Mouse (Mus musculus) neural tube, embryonic 13.5 days (tissue): ENCODE results near the gene Gm40193. TPM values are rescaled to one million over a fixed set of nuclear protein-coding genes. Genes with fewer than 3 reads are reported as not detected.
A peak's percentile ranks its signal among the peaks of the same experiment; 100 is the strongest.
"Not testable (repeated sequence)": the region's sequence is repeated elsewhere in the genome, so short reads cannot be mapped to it uniquely, and the experiment has no call there.

Source experiments
- ATAC-seq: fragments of 200-750 bp; cut with Nextera tagmentation; 2 replicates; pipeline ENCODE4 v1.8.0; 2017; ENCODE audit warnings: low read depth, mild to moderate bottlenecking, moderate TSS enrichment, moderate library complexity
- H3K27ac ChIP-seq: fragments of 300-500 bp; sonication (generic); replicated peaks from 2 replicates; pipeline ENCODE4 v1.5.1; 2015; ENCODE audit warnings: moderate library complexity, mild to moderate bottlenecking, inconsistent platforms
- H3K27me3 ChIP-seq: fragments of 300-500 bp; sonication (generic); 2 replicates; pipeline ENCODE4 v1.6.1; 2015; ENCODE audit warnings: mild to moderate bottlenecking, inconsistent platforms
- H3K36me3 ChIP-seq: fragments of 300-500 bp; sonication (generic); 2 replicates; pipeline ENCODE4 v1.6.1; 2015; ENCODE audit warnings: mild to moderate bottlenecking, inconsistent platforms
- H3K4me1 ChIP-seq: fragments of 300-500 bp; sonication (generic); replicated peaks from 2 replicates; pipeline ENCODE4 v1.6.1; 2015; ENCODE audit warnings: inconsistent platforms
- H3K4me2 ChIP-seq: fragments of 300-500 bp; sonication (generic); 2 replicates; pipeline ENCODE4 v1.6.1; 2015; ENCODE audit warnings: inconsistent platforms, mild to moderate bottlenecking, moderate library complexity
- H3K4me3 ChIP-seq: fragments of 300-500 bp; sonication (generic); 2 replicates; pipeline ENCODE4 v1.5.1; 2015; ENCODE audit warnings: mild to moderate bottlenecking, inconsistent platforms
- H3K9ac ChIP-seq: fragments of 300-500 bp; sonication (generic); 2 replicates; pipeline ENCODE4 v1.6.1; 2015; ENCODE audit warnings: moderate library complexity, mild to moderate bottlenecking, inconsistent platforms
- H3K9me3 ChIP-seq: fragments of 300-500 bp; sonication (generic); 2 replicates; pipeline ENCODE4 v1.6.1; 2016; ENCODE audit warnings: inconsistent platforms
- WGBS: fragments of 180-500 bp; shearing (Covaris S2); methylation state at CpG from one replicate; pipeline ENCODE4 v1.1.7; 2015; 5-methylcytosine and 5-hydroxymethylcytosine counted together
- polyA plus RNA-seq: library from polyadenylated mRNA; unstranded; fragments of >200 nt; fragmentation: Nextera tagmentation; extraction: Ambion mirVana; gene quantifications from 2 replicates; pipeline ENCODE4 v1.2.1, GENCODE M21; 2015

Gm40193 gene
- not detected in 2 replicates for polyA plus RNA-seq

- WGBS: 82% methylated on average over 6 of the region's 6 CpGs
- Histone ChIP-seq H3K4me2 (no peak within 1 kb of the TSS), H3K27me3 (no peaks in the 10 kb centered on the region), H3K27ac (no peak within 1 kb of the TSS), H3K36me3 (peaks cover 15% of the 10 kb centered on the region), H3K4me3 (no peak within 1 kb of the TSS), H3K4me1 (no peaks in the 10 kb centered on the region), H3K9me3 (no peaks in the 10 kb centered on the region), H3K9ac (no peak within 1 kb of the TSS)
- ATAC-seq: no peak
These were observed at the start of gene Gm40193 for GRCm38 (mm10) chr11:70532839-70533238. Gene Gm40193, minus strand, starts transcription at chr11:70532939.

- Histone ChIP-seq H3K9ac (no peak overlapping the region), H3K36me3 (no peaks in the 10 kb centered on the region), H3K27ac (no peak overlapping the region), H3K4me1 (peaks cover 73% of the 10 kb centered on the region), H3K9me3 (no peaks in the 10 kb centered on the region), H3K27me3 (no peaks in the 10 kb centered on the region), H3K4me3 (no peak overlapping the region), H3K4me2 (no peak overlapping the region)
- no peak for ATAC-seq
- 80% methylated on average over 3 of the region's 3 CpGs for WGBS
These were observed 49.5 kb upstream of the Gm40193 start for GRCm38 (mm10) chr11:70582196-70582595.

DNA sequence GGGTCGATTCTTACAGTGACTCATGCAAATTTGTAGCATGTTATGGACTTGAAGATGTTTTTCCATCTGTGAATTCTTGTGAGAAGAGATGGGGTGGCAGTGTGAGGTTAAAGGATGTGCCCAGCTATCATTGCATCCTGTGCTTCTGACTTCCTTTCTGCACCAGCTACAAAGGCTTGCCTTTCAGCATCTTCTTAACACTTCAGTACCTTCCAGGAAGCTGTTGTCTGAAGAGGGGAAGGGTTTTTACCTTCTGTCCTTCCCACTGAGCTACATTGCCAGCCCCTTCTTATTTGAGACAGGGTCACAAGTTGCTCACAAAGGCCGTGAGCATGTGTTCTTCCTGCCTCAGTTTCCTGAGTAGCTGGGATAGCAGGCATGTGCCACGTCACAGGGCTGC is 48.2 kb upstream of the Gm40193 start:
- Histone ChIP-seq H3K4me3 (no peak overlapping the region), H3K36me3 (no peaks in the 10 kb centered on the region), H3K4me1 (peaks cover 75% of the 10 kb centered on the region), H3K4me2 (no peak overlapping the region), H3K9ac (no peak overlapping the region), H3K9me3 (no peaks in the 10 kb centered on the region), H3K27me3 (no peaks in the 10 kb centered on the region), H3K27ac (no peak overlapping the region)
- ATAC-seq: no peak
- WGBS: 90% methylated on average over 3 of the region's 3 CpGs

GRCm38 (mm10) chr11:70580358-70580720 is 47.6 kb upstream of the Gm40193 start:
- no peak overlapping the region for H3K27ac ChIP-seq
- H3K4me3 ChIP-seq: no peak overlapping the region
- ATAC-seq: no peak
- peak overlapping the region; percentile 31 for H3K9ac ChIP-seq
- peaks cover 69% of the 10 kb centered on the region for H3K4me1 ChIP-seq
- no peaks in the 10 kb centered on the region for H3K9me3 ChIP-seq
- H3K4me2 ChIP-seq: no peak overlapping the region
- H3K36me3 ChIP-seq: no peaks in the 10 kb centered on the region
- H3K27me3 ChIP-seq: no peaks in the 10 kb centered on the region
- 55% methylated on average over 5 of the region's 5 CpGs for WGBS

DNA sequence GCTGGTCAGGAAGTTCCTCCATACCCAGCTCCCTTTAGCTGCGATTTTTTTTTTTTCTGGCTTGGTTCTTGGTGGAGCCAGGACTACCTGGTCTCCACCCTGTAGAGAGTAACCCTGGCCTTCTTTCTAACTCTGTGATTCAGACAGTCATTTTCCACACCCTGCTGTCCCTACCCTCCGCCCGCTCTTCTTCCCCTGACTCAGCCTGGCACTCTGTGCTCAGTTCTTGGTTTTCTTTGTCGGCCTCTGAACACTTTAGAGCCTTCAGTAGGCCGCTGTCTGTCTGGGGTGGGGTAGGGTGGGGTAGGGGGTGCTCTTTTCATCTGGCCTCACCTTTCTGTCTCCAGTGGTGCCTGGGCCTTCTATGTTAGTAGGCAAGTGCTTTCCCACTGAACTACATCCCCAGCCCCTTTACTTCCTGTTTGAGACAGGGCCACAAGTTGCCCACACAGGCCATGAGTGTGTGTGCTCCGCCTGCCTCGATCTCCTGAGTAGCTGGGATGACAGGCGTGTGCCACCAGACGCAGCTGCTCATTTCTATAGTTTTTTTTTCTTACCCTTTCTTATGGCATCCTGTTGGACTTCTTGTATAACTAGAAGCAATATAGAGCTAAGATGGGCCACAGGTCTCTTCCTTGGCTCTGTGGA is 47.1 kb upstream of the Gm40193 start:
- Histone ChIP-seq H3K9me3 (no peaks in the 10 kb centered on the region), H3K27ac (no peak overlapping the region), H3K36me3 (no peaks in the 10 kb centered on the region), H3K4me3 (no peak overlapping the region), H3K9ac (peak overlapping the region; percentile 31; the same call in 1 of the 2 replicates), H3K4me2 (no peak overlapping the region), H3K4me1 (peaks cover 66% of the 10 kb centered on the region), H3K27me3 (no peaks in the 10 kb centered on the region)
- WGBS: 79% methylated on average over 9 of the region's 9 CpGs
- ATAC-seq: no peak

DNA sequence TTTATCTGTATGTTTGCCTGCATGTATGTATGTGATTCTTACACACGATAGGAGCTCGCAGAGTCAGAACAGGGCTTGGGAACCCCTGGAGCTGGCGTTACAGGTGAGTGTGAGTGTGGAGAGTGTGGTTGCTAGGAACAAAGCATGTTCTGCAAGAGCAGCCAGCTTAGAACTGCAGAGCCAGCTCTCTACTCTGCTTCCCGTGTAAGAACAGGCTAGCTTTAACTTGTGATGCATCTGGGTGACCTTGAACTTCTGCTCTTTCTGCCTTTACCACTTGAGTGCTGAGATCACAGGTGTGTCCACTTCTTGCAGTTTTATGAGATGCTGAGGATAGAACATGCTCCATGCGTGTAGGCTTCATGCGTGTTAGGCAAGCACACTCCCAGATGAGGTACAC is 46.2 kb upstream of the Gm40193 start:
- 92% methylated on average over 6 of the region's 6 CpGs for WGBS
- Histone ChIP-seq H3K9ac (no peak overlapping the region), H3K4me2 (no peak overlapping the region), H3K4me1 (peaks cover 60% of the 10 kb centered on the region), H3K4me3 (no peak overlapping the region), H3K27ac (no peak overlapping the region), H3K36me3 (no peaks in the 10 kb centered on the region), H3K27me3 (no peaks in the 10 kb centered on the region), H3K9me3 (no peaks in the 10 kb centered on the region)
- no peak for ATAC-seq

DNA sequence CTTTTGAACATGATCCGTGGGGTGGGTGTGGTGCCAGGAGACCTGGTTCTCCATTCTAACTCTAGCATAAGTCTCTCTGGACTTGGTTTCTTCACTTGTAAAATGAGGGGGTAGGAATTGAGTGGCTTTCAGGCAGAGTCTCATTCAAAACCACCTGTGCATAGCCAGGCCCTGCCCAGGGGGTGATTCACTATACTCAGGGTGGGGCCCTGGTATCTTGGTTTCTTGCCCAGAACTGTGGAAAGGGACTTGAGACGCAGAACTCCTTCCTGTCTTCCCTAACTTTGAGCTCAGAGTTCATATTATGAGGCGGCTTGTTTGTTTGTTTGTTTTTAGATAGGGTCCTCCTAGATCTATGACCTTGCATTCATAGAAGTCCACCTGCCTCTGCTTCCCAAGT is 44.5 kb upstream of the Gm40193 start:
- H3K4me3 ChIP-seq: no peak overlapping the region
- H3K4me1 ChIP-seq: peaks cover 59% of the 10 kb centered on the region
- peak overlapping the region; percentile 12; the same call in 1 of the 2 replicates for H3K9ac ChIP-seq
- WGBS: 83% methylated on average over 3 of the region's 3 CpGs
- no peaks in the 10 kb centered on the region for H3K9me3 ChIP-seq
- H3K36me3 ChIP-seq: no peaks in the 10 kb centered on the region
- no peak overlapping the region for H3K27ac ChIP-seq
- ATAC-seq: no peak
- no peaks in the 10 kb centered on the region for H3K27me3 ChIP-seq
- H3K4me2 ChIP-seq: no peak overlapping the region

- Histone ChIP-seq H3K9me3 (no peaks in the 10 kb centered on the region), H3K27ac (peak overlapping the region; percentile 43; the same call in 1 of the 2 replicates), H3K4me3 (no peak overlapping the region), H3K4me2 (peak overlapping the region; percentile 9; the same call in 1 of the 2 replicates), H3K27me3 (no peaks in the 10 kb centered on the region), H3K4me1 (peaks cover 54% of the 10 kb centered on the region), H3K36me3 (no peaks in the 10 kb centered on the region), H3K9ac (no peak overlapping the region)
- no peak for ATAC-seq
- 41% methylated on average over 6 of the region's 6 CpGs for WGBS
These were observed 41.1 kb upstream of the Gm40193 start for GRCm38 (mm10) chr11:70573872-70574271.

DNA sequence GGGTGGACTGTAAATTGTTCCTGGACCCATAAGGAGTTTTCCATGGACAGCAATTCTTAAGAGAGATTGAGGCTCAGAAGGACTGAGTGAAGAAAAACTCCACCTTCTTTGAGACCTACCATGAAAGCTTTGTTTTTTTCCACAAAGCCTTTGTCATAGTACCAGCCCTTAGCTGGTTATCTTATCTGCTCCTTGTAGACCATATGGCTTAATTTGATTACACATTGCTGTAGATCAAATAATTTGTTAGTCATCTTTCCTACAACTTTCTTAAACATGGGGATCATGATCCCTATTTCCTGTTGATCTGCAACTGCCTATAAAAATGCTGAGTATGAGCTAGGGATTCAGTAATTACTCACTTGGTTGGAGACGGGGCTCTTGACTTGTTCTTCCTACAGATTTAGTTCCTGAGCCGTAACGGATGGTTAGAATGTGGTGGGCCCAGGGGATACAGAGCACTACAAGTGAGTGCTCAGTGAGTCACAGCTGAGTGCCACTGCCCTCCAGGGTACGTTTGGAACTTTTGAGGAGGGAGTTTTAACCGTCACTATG is 39.7 kb upstream of the Gm40193 start:
- Histone ChIP-seq H3K9me3 (no peaks in the 10 kb centered on the region), H3K4me3 (no peak overlapping the region), H3K4me2 (no peak overlapping the region), H3K4me1 (peaks cover 44% of the 10 kb centered on the region), H3K36me3 (no peaks in the 10 kb centered on the region), H3K9ac (no peak overlapping the region), H3K27me3 (no peaks in the 10 kb centered on the region), H3K27ac (0 out of 2 replicates have a peak overlapping the region, but pooled peaks have one; percentile 43)
- no peak for ATAC-seq
- 51% methylated on average over 5 of the region's 5 CpGs for WGBS

GRCm38 (mm10) chr11:70571641-70572040 is 38.9 kb upstream of the Gm40193 start:
- no peak overlapping the region for H3K27ac ChIP-seq
- H3K4me2 ChIP-seq: no peak overlapping the region
- no peaks in the 10 kb centered on the region for H3K36me3 ChIP-seq
- H3K9ac ChIP-seq: no peak overlapping the region
- WGBS: 77% methylated on average over 1 of the region's 1 CpGs
- H3K27me3 ChIP-seq: no peaks in the 10 kb centered on the region
- H3K9me3 ChIP-seq: no peaks in the 10 kb centered on the region
- H3K4me3 ChIP-seq: no peak overlapping the region
- H3K4me1 ChIP-seq: peaks cover 44% of the 10 kb centered on the region
- no peak for ATAC-seq

GRCm38 (mm10) chr11:70570614-70571013 is 37.9 kb upstream of the Gm40193 start:
- not testable (repeated sequence) for H3K27ac ChIP-seq, H3K9ac ChIP-seq, H3K36me3 ChIP-seq, H3K27me3 ChIP-seq, ATAC-seq, H3K9me3 ChIP-seq, H3K4me3 ChIP-seq, H3K4me2 ChIP-seq
- WGBS: 88% methylated on average over 1 of the region's 1 CpGs
- peaks cover 50% of the 10 kb centered on the region for H3K4me1 ChIP-seq

GRCm38 (mm10) chr11:70566586-70566985 is 33.8 kb upstream of the Gm40193 start:
- ATAC-seq: no peak
- 0 out of 2 replicates have a peak overlapping the region, but pooled peaks have one; percentile 6 for H3K9ac ChIP-seq

More at GRCm38 (mm10) chr11:70566586-70566985, 33.8 kb upstream of the Gm40193 start:
- no peak overlapping the region for H3K4me3 ChIP-seq
- no peaks in the 10 kb centered on the region for H3K36me3 ChIP-seq
- no peak overlapping the region for H3K27ac ChIP-seq
- no peaks in the 10 kb centered on the region for H3K9me3 ChIP-seq
- 32% methylated on average over 7 of the region's 7 CpGs for WGBS
- no peaks in the 10 kb centered on the region for H3K27me3 ChIP-seq
- H3K4me2 ChIP-seq: no peak overlapping the region
- H3K4me1 ChIP-seq: peaks cover 53% of the 10 kb centered on the region
